Mouse (Mus musculus): ENCODE results near the gene Kmt2a. TPM values are rescaled to one million over a fixed set of nuclear protein-coding genes. Genes with fewer than 3 reads are reported as not detected.

Gene Kmt2a
- polyA plus RNA-seq, 1 experiment = 12.9 TPM

DNA sequence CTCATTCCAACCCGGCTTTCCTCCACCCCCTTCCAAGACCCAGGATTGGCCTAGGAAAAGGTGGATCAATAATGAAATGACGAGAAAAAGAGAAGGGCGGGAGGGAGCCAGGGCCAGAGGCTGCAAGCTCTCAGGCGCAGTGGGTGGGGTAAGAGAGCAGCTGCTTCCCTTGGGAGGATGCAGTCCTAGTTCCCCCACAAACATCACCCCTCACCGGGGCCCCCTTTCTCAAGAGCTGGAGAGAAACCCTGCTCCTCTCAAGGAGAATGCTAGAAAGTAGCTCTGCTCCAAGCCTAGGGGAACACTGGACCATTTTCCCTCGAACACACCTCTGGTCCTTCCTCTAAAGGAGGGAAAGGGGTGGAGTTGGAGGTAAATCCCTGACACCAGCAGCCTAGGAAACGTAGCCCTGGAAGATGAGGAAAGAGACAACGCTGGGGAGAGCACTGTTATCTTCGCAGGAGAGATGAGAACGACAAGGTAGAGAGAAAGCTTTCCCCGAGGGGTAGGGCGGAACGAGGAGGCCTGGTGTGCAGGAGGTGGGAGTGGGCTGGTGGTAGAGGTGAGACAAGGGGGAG is 1.3 kb downstream of the Kmt2a start:
- DNase-seq (ENCODE audit: low read depth) = no peak

DNA sequence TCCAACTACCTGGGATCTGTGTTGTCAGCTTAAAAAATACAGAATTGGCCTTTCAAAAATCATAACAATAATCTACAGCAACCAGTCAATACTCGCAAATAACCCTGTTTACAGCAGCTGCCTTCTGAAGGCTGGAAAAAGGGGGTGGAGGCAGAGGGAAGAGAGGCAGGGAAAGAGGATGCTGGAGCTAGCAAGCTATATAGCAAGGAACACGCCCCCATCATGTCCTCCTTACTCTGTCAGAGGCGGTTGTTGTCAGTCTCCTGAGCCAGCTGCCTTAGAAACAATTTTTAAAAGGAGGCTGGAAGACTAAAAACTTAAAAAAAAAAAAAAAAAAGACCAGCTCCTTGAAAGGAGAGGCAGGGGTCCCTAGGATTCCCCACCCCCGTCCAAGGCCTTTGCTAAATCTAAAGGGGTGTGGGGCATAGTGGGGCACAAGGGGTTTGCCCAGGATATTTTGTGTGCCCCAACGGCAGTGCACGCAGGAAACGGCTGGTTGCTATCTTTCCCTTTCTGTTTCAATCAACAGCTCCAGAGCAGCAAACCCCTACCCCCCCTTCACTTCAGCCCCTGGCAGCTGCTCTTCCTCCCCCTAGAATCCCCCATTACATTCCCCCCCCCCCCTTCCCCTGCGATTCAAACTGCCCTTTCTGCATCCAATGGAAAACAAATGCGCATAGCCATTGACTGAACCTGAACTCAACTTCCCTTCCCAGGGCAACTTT is 2.2 kb downstream of the Kmt2a start:
- DNase-seq (ENCODE audit: low read depth) = no peak

DNA sequence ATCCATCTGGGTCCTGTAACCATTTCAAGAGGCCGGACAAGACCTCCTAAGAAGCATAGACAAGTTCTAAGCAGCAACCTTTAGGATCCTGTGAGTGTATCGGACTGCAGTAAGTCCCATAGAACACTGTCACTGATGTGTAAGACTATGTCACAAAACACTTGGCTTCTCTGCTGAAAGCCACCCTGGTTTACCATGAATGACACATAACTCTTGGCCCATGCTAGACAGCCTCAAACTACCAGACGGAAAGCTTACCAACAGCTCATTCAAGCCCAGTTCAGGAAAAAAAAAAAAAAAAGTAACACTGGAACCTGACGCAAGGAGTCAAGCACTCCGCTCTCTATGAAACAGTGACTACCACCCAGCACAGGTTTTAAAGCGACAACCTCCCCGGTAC is 3.4 kb downstream of the Kmt2a start:
- no peak for DNase-seq (ENCODE audit: low read depth)

- DNase-seq (ENCODE audit: low read depth) = no peak
Observed at GRCm38 (mm10) chr9:44875476-44875875, 5.6 kb downstream of the Kmt2a start.

- DNase-seq (ENCODE audit: low read depth) = no peak
Observed at GRCm38 (mm10) chr9:44874198-44874597, 6.9 kb downstream of the Kmt2a start.

- DNase-seq (ENCODE audit: low read depth) = no peak
Observed at GRCm38 (mm10) chr9:44873665-44874064, 7.4 kb downstream of the Kmt2a start.

DNA sequence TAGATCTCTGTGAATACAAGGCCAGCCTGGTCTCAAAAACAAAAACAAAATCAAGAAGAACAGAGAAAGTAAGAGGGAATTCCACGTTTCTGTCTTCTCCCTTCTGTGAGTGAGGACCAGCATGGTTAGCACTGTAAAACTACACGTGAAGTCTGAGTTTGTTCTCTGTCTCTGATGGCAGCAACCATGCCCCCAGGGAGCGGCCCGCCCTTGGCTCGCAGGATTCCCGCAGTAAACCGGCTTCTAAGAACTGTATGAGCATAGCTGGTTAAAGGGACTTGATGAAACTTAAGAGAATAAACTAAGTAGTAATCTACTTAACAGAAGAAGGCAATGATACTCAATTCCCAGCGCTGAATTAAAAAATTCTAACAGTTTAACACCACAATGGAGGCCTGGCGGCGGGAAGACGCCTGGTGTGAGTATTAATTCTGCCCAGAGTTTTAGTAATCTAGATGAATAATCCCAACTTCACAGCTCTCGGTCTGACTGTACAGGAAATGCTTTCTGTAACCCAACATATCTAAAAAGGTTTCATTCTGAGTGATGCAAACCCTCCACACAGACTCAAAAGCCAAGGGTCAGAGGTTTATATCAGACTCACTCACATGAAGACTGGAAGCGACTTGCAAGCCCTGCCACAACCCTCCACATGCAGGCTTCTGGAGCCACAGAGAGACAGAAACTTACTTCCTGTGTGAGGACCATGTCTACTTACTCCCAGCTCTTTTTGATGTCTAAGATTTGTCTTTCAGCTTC is 12.6 kb downstream of the Kmt2a start:
- no peak for DNase-seq (ENCODE audit: low read depth)

DNA sequence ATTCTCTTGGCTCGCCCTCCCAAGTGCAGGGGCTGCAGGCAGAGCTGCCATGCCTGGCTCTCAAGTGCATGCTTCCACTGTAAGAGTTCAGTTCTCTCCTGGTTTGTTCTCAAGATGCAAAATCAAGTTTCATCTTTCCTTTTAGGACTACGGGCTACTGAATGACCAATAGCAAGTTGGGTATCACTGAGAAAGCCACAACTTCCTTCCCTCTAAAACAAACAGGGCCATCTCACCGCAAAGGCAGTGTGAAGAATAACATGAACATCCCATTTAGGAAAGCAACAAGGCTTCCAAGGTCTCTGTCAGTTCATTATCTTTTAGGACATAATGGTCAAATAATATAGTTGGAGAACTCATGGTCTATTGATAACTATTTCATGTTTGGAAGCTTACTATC is 13.4 kb downstream of the Kmt2a start:
- DNase-seq (ENCODE audit: low read depth) = no peak

DNA sequence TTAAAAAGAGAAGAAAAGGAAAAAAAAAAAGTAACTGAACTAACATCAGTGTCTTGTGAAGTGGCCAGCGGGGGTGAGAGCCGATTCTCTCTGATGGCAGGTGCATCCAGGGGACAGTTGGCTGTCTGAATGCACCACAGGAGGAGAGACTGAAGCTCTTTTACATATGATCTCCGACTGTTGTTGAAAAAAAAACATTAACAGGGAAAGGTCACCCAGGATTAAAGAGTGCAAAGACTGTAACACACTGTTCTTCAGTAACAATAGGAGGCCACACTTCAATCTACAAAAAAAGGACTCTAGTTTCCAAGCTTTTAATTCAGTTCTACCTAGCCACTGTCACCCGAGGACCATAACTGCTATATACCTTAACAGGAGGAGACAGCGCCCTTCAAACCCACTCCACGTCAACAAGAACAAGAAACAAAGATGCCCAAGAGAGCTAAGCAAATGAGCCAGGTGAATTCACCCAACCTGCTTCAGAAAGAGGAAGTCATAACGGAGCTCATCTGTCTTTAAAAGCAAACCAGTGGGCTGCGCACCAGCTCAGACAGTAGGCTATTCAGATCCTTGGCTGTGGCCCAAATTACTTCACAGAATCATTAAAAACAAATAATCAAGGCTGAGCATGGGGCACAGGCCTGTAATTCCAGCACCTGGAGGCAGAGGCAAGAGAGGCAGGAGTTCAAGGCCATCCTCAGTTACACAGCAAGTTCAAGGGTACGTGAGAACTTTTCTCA is 14.4 kb downstream of the Kmt2a start:
- no peak for DNase-seq (ENCODE audit: low read depth)

- no peak for DNase-seq (ENCODE audit: low read depth)
Observed at GRCm38 (mm10) chr9:44861121-44861520, 20.0 kb downstream of the Kmt2a start.

DNA sequence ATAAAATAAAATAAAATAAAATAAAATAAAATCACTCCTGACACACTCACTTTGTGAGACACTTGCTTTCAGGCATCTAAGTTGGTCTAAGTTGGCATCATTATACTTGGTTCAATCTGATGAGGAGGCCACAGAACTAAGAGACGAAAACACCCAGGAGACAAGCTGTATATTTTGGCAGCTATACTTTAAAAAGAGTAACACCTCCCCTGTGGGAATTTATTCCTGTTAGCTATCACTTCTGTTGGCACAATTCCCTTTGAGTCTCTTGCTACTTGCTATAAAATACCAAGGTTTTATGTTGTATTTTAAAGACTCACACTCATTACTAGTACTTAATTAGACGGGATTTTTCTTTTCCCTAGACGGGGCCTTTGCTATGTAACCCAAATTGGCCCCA is 22.4 kb downstream of the Kmt2a start:
- no peak for DNase-seq (ENCODE audit: low read depth)

GRCm38 (mm10) chr9:44857405-44857992 is 23.6 kb downstream of the Kmt2a start:
- no peak for DNase-seq (ENCODE audit: low read depth)

GRCm38 (mm10) chr9:44855153-44855552 is 25.9 kb downstream of the Kmt2a start:
- DNase-seq (ENCODE audit: low read depth) = no peak

DNA sequence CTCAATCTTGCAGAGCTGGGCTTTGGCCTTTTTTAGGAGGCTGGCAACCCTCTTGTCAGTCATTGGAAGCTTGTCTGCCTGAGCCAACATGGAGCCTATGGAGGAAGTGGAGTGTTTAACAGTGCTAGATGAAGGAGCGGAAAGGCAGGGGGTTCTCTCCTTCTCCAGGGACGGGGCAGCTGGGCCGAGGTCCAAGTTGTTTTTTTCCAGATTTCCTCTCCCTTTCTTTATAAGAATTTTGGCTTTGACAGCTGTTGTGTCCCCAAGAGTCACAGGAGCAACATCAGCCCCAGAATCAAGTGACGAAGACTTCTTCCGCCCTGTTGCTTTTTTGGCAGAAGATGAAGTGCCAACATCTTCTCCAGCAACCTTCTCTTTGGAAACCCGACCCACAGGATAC is 33.6 kb downstream of the Kmt2a start:
- no peak for DNase-seq (ENCODE audit: low read depth)

GRCm38 (mm10) chr9:44841241-44841640 is 39.9 kb downstream of the Kmt2a start:
- DNase-seq (ENCODE audit: low read depth) = no peak

- no peak for DNase-seq (ENCODE audit: low read depth)
Observed at GRCm38 (mm10) chr9:44836439-44836838, 44.7 kb downstream of the Kmt2a start.

DNA sequence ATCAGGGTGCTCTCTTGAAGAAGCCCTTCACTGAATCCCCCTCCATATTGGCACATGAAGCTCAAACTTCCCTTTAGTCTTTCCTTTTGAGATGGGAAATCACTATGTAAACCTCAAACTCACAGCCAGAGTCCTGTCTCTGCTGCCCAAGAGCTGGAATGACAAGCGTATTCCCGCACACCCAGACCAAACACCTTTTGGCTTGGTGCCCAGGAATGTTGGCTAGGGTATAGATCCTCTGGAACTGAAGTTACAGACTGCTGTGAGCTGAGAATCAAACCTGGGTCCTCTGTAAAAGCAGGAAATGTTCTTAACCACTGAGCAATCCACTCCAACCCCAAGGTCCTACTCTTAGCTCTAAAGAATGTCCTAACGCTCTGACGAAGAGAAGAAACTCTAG is 48.7 kb downstream of the Kmt2a start:
- no peak for DNase-seq (ENCODE audit: low read depth)

GRCm38 (mm10) chr9:44830506-44830905 is 50.6 kb downstream of the Kmt2a start:
- DNase-seq (ENCODE audit: low read depth) = no peak

DNA sequence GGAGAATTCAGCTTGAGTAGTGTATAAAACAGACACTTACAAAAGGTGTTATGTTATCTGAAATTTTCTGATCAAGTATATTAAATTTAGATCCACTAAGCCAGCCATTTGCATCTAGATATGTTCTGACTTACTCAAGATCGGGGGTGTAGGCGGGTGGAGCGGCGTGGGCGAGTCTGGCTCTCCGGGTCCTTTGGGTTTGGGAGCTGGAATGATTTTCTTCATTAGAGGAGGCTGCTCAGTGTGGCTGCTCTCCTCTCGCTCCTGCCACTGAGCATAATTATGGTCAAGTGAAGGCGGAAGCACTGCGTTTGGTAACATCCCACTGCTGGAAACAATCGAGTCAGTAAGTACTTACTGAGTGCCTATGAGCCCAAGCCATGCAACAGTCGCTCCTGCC is 52.2 kb downstream of the Kmt2a start:
- DNase-seq (ENCODE audit: low read depth) = no peak

DNA sequence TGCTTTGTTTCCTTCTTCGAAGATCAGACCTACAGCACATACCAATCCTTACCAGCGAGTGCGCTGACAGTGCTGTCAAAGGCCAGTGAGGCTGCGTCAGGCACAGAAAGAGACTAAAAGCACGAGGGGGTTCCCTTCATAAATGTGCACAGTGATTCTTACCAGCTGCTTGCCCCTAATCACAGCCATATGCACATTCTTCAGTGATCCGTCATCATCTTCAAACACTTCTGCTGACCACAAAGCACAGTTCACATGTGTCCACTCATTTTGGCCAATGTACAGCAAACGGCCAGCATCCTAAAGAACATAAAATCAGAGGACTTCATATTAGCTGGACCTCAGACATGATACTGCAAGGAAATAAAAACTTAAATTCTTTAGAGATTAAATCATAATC is 54.4 kb downstream of the Kmt2a start:
- no peak for DNase-seq (ENCODE audit: low read depth)

GRCm38 (mm10) chr9:44819920-44820827 is 60.9 kb downstream of the Kmt2a start:
- no peak for DNase-seq (ENCODE audit: low read depth)
